Mouse (Mus musculus) MEL (cell line): ENCODE data around the gene 4930426L09Rik. TPM values are rescaled to one million over a fixed set of nuclear protein-coding genes. Genes with fewer than 3 reads are reported as not detected.
A peak's percentile ranks its signal among the peaks of the same experiment; 100 is the strongest.

Source experiments
- DNase-seq: peaks from one replicate; pipeline ENCODE4 v3.0.0; 2011; ENCODE audit warnings: low read depth, low spot score
- H3K27ac ChIP-seq: 2 replicates; pipeline ENCODE4 v1.5.1; 2012; ENCODE audit warnings: low read depth, mild to moderate bottlenecking, control low read depth, low read length, moderate library complexity; ENCODE audit not compliant: control insufficient read depth
- H3K27me3 ChIP-seq, 2 experiments: fragments of 150-350 bp in 1 of 2; sonication (generic) in 1 of 2; 2 replicates each; pipeline ENCODE4 v1.6.1; 2012; ENCODE audit warnings: low read length in 2 of 2, mild to moderate bottlenecking in 2 of 2, improper control_type of control experiment in 1 of 2, moderate library complexity in 1 of 2; ENCODE audit not compliant: insufficient read depth in 2 of 2, control insufficient read depth in 1 of 2
- H3K36me3 ChIP-seq, 2 experiments: 2 replicates each; pipeline ENCODE4 v1.6.1; 2012 to 2014; ENCODE audit warnings: low read length in 2 of 2, improper control_type of control experiment in 1 of 2, inconsistent platforms in 1 of 2, mild to moderate bottlenecking in 1 of 2; ENCODE audit not compliant: insufficient read depth in 2 of 2, control insufficient read depth in 1 of 2
- H3K4me1 ChIP-seq, 2 experiments: fragments of 150-350 bp in 1 of 2; sonication (generic) in 1 of 2; 2 replicates each; pipeline ENCODE4 v1.6.1; 2012; ENCODE audit warnings: low read length in 2 of 2, improper control_type of control experiment in 1 of 2, mild to moderate bottlenecking in 1 of 2; ENCODE audit not compliant: insufficient read depth in 2 of 2, control insufficient read depth in 1 of 2
- H3K4me3 ChIP-seq, 2 experiments: fragments of 150-350 bp in 1 of 2; sonication (generic) in 1 of 2; 2 replicates each; pipeline ENCODE4 v1.5.1; 2012; ENCODE audit warnings: low read depth in 2 of 2, low read length in 2 of 2, mild to moderate bottlenecking in 2 of 2, moderate library complexity in 2 of 2, control low read depth in 1 of 2, improper control_type of control experiment in 1 of 2; ENCODE audit not compliant: control insufficient read depth in 1 of 2, insufficient read depth in 1 of 2
- H3K79me2 ChIP-seq: 2 replicates; pipeline ENCODE4 v1.6.1; 2012; ENCODE audit warnings: mild to moderate bottlenecking, low read length, moderate library complexity; ENCODE audit not compliant: control insufficient read depth, poor library complexity, insufficient read depth
- H3K9ac ChIP-seq: 2 replicates; pipeline ENCODE4 v1.6.1; 2012; ENCODE audit warnings: low read depth, mild to moderate bottlenecking, control low read depth, low read length, moderate library complexity; ENCODE audit not compliant: control insufficient read depth, poor library complexity, severe bottlenecking
- H3K9me3 ChIP-seq: fragments of 150-350 bp; sonication (generic); replicated peaks from 2 replicates; pipeline ENCODE4 v1.6.1; 2012; ENCODE audit warnings: mild to moderate bottlenecking, low read length, improper control_type of control experiment, moderate library complexity; ENCODE audit not compliant: insufficient read depth
- BHLHE40 ChIP-seq: IDR thresholded peaks from 2 replicates; pipeline ENCODE4 v1.6.1; 2012; ENCODE audit warnings: low read depth, mild to moderate bottlenecking, inconsistent platforms, low read length, improper control_type of control experiment, borderline replicate concordance
- CHD1 ChIP-seq: IDR thresholded peaks from 2 replicates; pipeline ENCODE4 v1.6.1; 2012; ENCODE audit warnings: low read depth, mild to moderate bottlenecking, inconsistent platforms, low read length, improper control_type of control experiment
- CHD2 ChIP-seq: IDR thresholded peaks from 2 replicates; pipeline ENCODE4 v1.6.1; 2011; ENCODE audit warnings: low read length, improper control_type of control experiment
- CTCF ChIP-seq, 3 experiments: IDR thresholded peaks in 2 of 3; conservative IDR thresholded peaks in 1 of 3; 2 replicates each; pipeline ENCODE4 v1.5.1; 2011 to 2012; ENCODE audit warnings: low read length in 3 of 3, low read depth in 2 of 3, mild to moderate bottlenecking in 2 of 3, improper control_type of control experiment in 1 of 3, inconsistent platforms in 1 of 3, mixed read lengths in 1 of 3, moderate library complexity in 1 of 3; ENCODE audit not compliant: control insufficient read depth in 1 of 3, insufficient read depth in 1 of 3, poor library complexity in 1 of 3, severe bottlenecking in 1 of 3
- E2F4 ChIP-seq: IDR thresholded peaks from 2 replicates; pipeline ENCODE4 v1.6.1; 2011; ENCODE audit warnings: low read depth, low read length, improper control_type of control experiment, borderline replicate concordance
- ELF1 ChIP-seq: IDR thresholded peaks from 2 replicates; pipeline ENCODE4 v1.6.1; 2014; ENCODE audit warnings: low read depth, mild to moderate bottlenecking, inconsistent platforms, low read length, improper control_type of control experiment, moderate library complexity
- ETS1 ChIP-seq: IDR thresholded peaks from 2 replicates; pipeline ENCODE4 v1.6.1; 2012; ENCODE audit warnings: low read depth, mild to moderate bottlenecking, inconsistent platforms, low read length, improper control_type of control experiment, moderate library complexity
- GATA1 ChIP-seq: IDR thresholded peaks from 2 replicates; pipeline ENCODE4 v1.6.1; 2011; ENCODE audit warnings: low read depth, low read length, improper control_type of control experiment
- HCFC1 ChIP-seq: IDR thresholded peaks from 2 replicates; pipeline ENCODE4 v1.6.1; 2012; ENCODE audit warnings: low read depth, mild to moderate bottlenecking, inconsistent platforms, low read length, improper control_type of control experiment, moderate library complexity
- JUND ChIP-seq: IDR thresholded peaks from 2 replicates; pipeline ENCODE4 v1.6.1; 2011; ENCODE audit warnings: low read depth, mild to moderate bottlenecking, improper control_type of control experiment, low read length
- MAFK ChIP-seq: IDR thresholded peaks from 2 replicates; pipeline ENCODE4 v1.6.1; 2011; ENCODE audit warnings: low read depth, mild to moderate bottlenecking, low read length, improper control_type of control experiment, borderline replicate concordance
- MAX ChIP-seq: IDR thresholded peaks from 2 replicates; pipeline ENCODE4 v1.6.1; 2011; ENCODE audit warnings: low read length, improper control_type of control experiment
- MAZ ChIP-seq: IDR thresholded peaks from 2 replicates; pipeline ENCODE4 v1.6.1; 2012; ENCODE audit warnings: low read depth, mild to moderate bottlenecking, inconsistent platforms, low read length, improper control_type of control experiment
- MEF2A ChIP-seq: IDR thresholded peaks from 2 replicates; pipeline ENCODE4 v1.6.1; 2014; ENCODE audit warnings: low read depth, mild to moderate bottlenecking, inconsistent platforms, low read length, improper control_type of control experiment; ENCODE audit not compliant: poor library complexity, insufficient replicate concordance, severe bottlenecking; ENCODE audit errors: extremely low read depth
- MXI1 ChIP-seq: IDR thresholded peaks from 2 replicates; pipeline ENCODE4 v1.6.1; 2011; ENCODE audit warnings: mild to moderate bottlenecking, low read depth, low read length, improper control_type of control experiment
- MYB ChIP-seq: IDR thresholded peaks from 2 replicates; pipeline ENCODE4 v1.6.1; 2011; ENCODE audit warnings: mild to moderate bottlenecking, low read depth, low read length, improper control_type of control experiment
- MYC ChIP-seq: IDR thresholded peaks from 2 replicates; pipeline ENCODE4 v1.6.1; 2011; ENCODE audit warnings: low read depth, mild to moderate bottlenecking, low read length, improper control_type of control experiment, moderate library complexity
- NELFE ChIP-seq: IDR thresholded peaks from 2 replicates; pipeline ENCODE4 v1.6.1; 2011; ENCODE audit warnings: low read depth, low read length, improper control_type of control experiment
- NRF1 ChIP-seq: IDR thresholded peaks from 2 replicates; pipeline ENCODE4 v1.6.1; 2014; ENCODE audit warnings: low read depth, mild to moderate bottlenecking, inconsistent platforms, low read length, improper control_type of control experiment, moderate library complexity; ENCODE audit not compliant: poor library complexity, insufficient read depth, severe bottlenecking
- POLR2A ChIP-seq, 2 experiments: IDR thresholded peaks; 2 replicates each; pipeline ENCODE4 v1.6.1; 2011 to 2012; ENCODE audit warnings: low read length in 2 of 2, mild to moderate bottlenecking in 2 of 2, control low read depth in 1 of 2, improper control_type of control experiment in 1 of 2, low read depth in 1 of 2, moderate library complexity in 1 of 2; ENCODE audit not compliant: control insufficient read depth in 1 of 2, insufficient read depth in 1 of 2, poor library complexity in 1 of 2
- POLR2AphosphoS2 ChIP-seq: IDR thresholded peaks from 2 replicates; pipeline ENCODE4 v1.6.1; 2011; ENCODE audit warnings: low read length, improper control_type of control experiment
- POLR2AphosphoS5 ChIP-seq: IDR thresholded peaks from 2 replicates; pipeline ENCODE4 v1.6.1; 2012; ENCODE audit warnings: low read depth, borderline replicate concordance, mild to moderate bottlenecking, inconsistent platforms, low read length, moderate library complexity, mixed read lengths
- SIN3A ChIP-seq: IDR thresholded peaks from 2 replicates; pipeline ENCODE4 v1.6.1; 2012; ENCODE audit warnings: low read length, improper control_type of control experiment, inconsistent platforms
- SMC3 ChIP-seq: IDR thresholded peaks from 2 replicates; pipeline ENCODE4 v1.6.1; 2011; ENCODE audit warnings: low read depth, low read length, improper control_type of control experiment
- TAL1 ChIP-seq: IDR thresholded peaks from 2 replicates; pipeline ENCODE4 v1.6.1; 2012; ENCODE audit warnings: mild to moderate bottlenecking, inconsistent platforms, low read length, moderate library complexity, mixed read lengths
- TBP ChIP-seq: IDR thresholded peaks from 2 replicates; pipeline ENCODE4 v1.8.0; 2011; ENCODE audit warnings: low read depth, low read length, improper control_type of control experiment
- TCF12 ChIP-seq: IDR thresholded peaks from 2 replicates; pipeline ENCODE4 v1.6.1; 2014; ENCODE audit warnings: low read depth, mild to moderate bottlenecking, inconsistent platforms, low read length, improper control_type of control experiment, moderate library complexity
- UBTF ChIP-seq: IDR thresholded peaks from 2 replicates; pipeline ENCODE4 v1.6.1; 2012; ENCODE audit warnings: low read depth, mild to moderate bottlenecking, inconsistent platforms, low read length, improper control_type of control experiment, moderate library complexity, borderline replicate concordance; ENCODE audit not compliant: insufficient read depth
- USF1 ChIP-seq: IDR thresholded peaks from 2 replicates; pipeline ENCODE4 v1.6.1; 2014; ENCODE audit warnings: low read depth, mild to moderate bottlenecking, inconsistent platforms, low read length, improper control_type of control experiment, moderate library complexity
- USF2 ChIP-seq, 2 experiments: IDR thresholded peaks; 2 replicates each; pipeline ENCODE4 v1.6.1; 2011 to 2012; ENCODE audit warnings: improper control_type of control experiment in 2 of 2, low read length in 2 of 2, borderline replicate concordance in 1 of 2, inconsistent platforms in 1 of 2, low read depth in 1 of 2, mild to moderate bottlenecking in 1 of 2; ENCODE audit not compliant: insufficient read depth in 1 of 2
- ZKSCAN1 ChIP-seq: IDR thresholded peaks from 2 replicates; pipeline ENCODE4 v1.6.1; 2012; ENCODE audit warnings: low read depth, mild to moderate bottlenecking, inconsistent platforms, low read length, improper control_type of control experiment, moderate library complexity
- ZMIZ1 ChIP-seq: IDR thresholded peaks from 2 replicates; pipeline ENCODE4 v1.6.1; 2012; ENCODE audit warnings: low read depth, mild to moderate bottlenecking, inconsistent platforms, low read length, improper control_type of control experiment, moderate library complexity
- ZNF384 ChIP-seq: IDR thresholded peaks from 2 replicates; pipeline ENCODE4 v1.6.1; 2012; ENCODE audit warnings: low read depth, mild to moderate bottlenecking, inconsistent platforms, low read length, improper control_type of control experiment
- polyA plus RNA-seq, 2 experiments: library from polyadenylated mRNA; stranded (reverse) in 1 of 2; unstranded in 1 of 2; fragments of >175 nt in 1 of 2; fragments of >200 nt in 1 of 2; gene quantifications; 2 replicates each; pipeline versions ENCODE4 v1.2.1 to v1.2.4; 2012; ENCODE audit warnings: low replicate concordance in 2 of 2, low read depth in 1 of 2; ENCODE audit not compliant: insufficient read length in 2 of 2, insufficient read depth in 1 of 2, missing spikeins in 1 of 2
- total RNA-seq: library from RNA; depleted of rRNA; stranded (reverse); fragments of 300-350 nt; gene quantifications from 2 replicates; pipeline ENCODE4 v1.2.3, GENCODE M21; 2012

The 4930426L09Rik gene
- total and polyA plus RNA-seq, 3 experiments = 0.12 to 0.19 TPM; not detected in 1

GRCm38 (mm10) chr2:18950758-18951157, 47.4 kb upstream of the 4930426L09Rik start (continued):
- no peak for TF ChIP-seq USF2 (IDR thresholded peaks at IDR 0.05; ENCODE audit: borderline replicate concordance in 1 of 2, insufficient read depth in 1 of 2, low read depth in 1 of 2, low read length in 2 of 2)
- no peak for TF ChIP-seq MAFK
- no peak for TF ChIP-seq MXI1
- no peak for TF ChIP-seq BHLHE40
- no peak for TF ChIP-seq JUND
- no peak for TF ChIP-seq ZNF384
- no peak for TF ChIP-seq ZKSCAN1
- TF ChIP-seq SIN3A = peak; percentile 40; the same call in 1 of the 2 replicates
- no peak for TF ChIP-seq POLR2A (IDR thresholded peaks at IDR 0.05; ENCODE audit: control insufficient read depth in 1 of 2, insufficient read depth in 1 of 2, low read depth in 1 of 2, low read length in 2 of 2, poor library complexity in 1 of 2)
- TF ChIP-seq MYB = peak; percentile 38; the same call in 1 of the 2 replicates
- no peak for TF ChIP-seq CTCF (IDR thresholded peaks at IDR 0.05 in 2 of 3, conservative IDR thresholded peaks at IDR 0.05 in 1 of 3; ENCODE audit: control insufficient read depth in 1 of 3, insufficient read depth in 1 of 3, low read depth in 2 of 3, low read length in 3 of 3, poor library complexity in 1 of 3, severe bottlenecking in 1 of 3)
- TF ChIP-seq MAX = no peak
- no peak for TF ChIP-seq POLR2AphosphoS2
- no peak for TF ChIP-seq TAL1

GRCm38 (mm10) chr2:18952102-18952673, 46.0 kb upstream of the 4930426L09Rik start:
- no peaks in the 10 kb centered on the region for H3K9me3 ChIP-seq
- peaks cover 0 to 61% of the 10 kb centered on the region in 2 experiments; a peak in 2 of 4 replicates for H3K36me3 ChIP-seq
- H3K4me3 ChIP-seq = peak overlapping the region in 1 of 2 experiments; percentile 12; a peak in 2 of 4 replicates
- H3K9ac ChIP-seq = peak overlapping the region; percentile 49
- peak overlapping the region; percentile 97 for H3K27ac ChIP-seq
- no peaks in the 10 kb centered on the region for H3K27me3 ChIP-seq
- DNase-seq = peak; percentile 94
- H3K4me1 ChIP-seq = peaks cover 50 to 62% of the 10 kb centered on the region in 2 experiments
- H3K79me2 ChIP-seq = peaks cover 31% of the 10 kb centered on the region
- 0 out of 2 replicates have a peak, but pooled peaks have one; percentile 44 for TF ChIP-seq ZMIZ1
- no peak for TF ChIP-seq ZKSCAN1
- TF ChIP-seq UBTF = no peak
- TF ChIP-seq E2F4 = no peak
- TF ChIP-seq POLR2AphosphoS2 = no peak
- TF ChIP-seq NRF1 = no peak
- TF ChIP-seq USF1 = no peak
- TF ChIP-seq CHD1 = no peak
- TF ChIP-seq MEF2A = peak; percentile 53; the same call in 1 of the 2 replicates
- TF ChIP-seq MAFK = peak; percentile 75; the same call in 1 of the 2 replicates
- no peak for TF ChIP-seq USF2 (IDR thresholded peaks at IDR 0.05; ENCODE audit: borderline replicate concordance in 1 of 2, insufficient read depth in 1 of 2, low read depth in 1 of 2, low read length in 2 of 2)
- TF ChIP-seq CHD2 = peak; percentile 45; the same call in 1 of the 2 replicates
- TF ChIP-seq GATA1 = peak; percentile 91
- TF ChIP-seq POLR2AphosphoS5 = no peak
- TF ChIP-seq MAZ = peak; percentile 80
- TF ChIP-seq HCFC1 = peak; percentile 67
- TF ChIP-seq NELFE = peak; percentile 39; the same call in 1 of the 2 replicates
- peak; percentile 91 for TF ChIP-seq TCF12
- peak; percentile 42; the same call in 1 of the 2 replicates for TF ChIP-seq ELF1
- TF ChIP-seq BHLHE40 = peak; percentile 77; the same call in 1 of the 2 replicates
- TF ChIP-seq MYC = peak; percentile 86
- peak; percentile 99 for TF ChIP-seq ETS1
- TF ChIP-seq SMC3 = no peak
- TF ChIP-seq TBP = peak; percentile 55; the same call in 1 of the 2 replicates
- TF ChIP-seq SIN3A = peak; percentile 96
